In genomic region chr3:78846617-78847318, GRCm38 (mm10) we compare ENCODE assay signal across 13 mouse cellular contexts.
"Had no signal": no experiment of that assay in that cellular context is flagged by ENCODE, and none has a peak within 500 bp of the region (broad histone marks: within the 10 kb centered on the region; RNA-seq: fewer than 3 reads in every experiment).

No protein-coding gene starts in this region.

- H3K27ac ChIP-seq: left cerebral cortex, adult 2 months; liver, embryonic 13.5 days; stomach, postnatal 0 days had no signal

- H3K4me1 ChIP-seq: liver, embryonic 13.5 days had no signal

- H3K9me3 ChIP-seq: liver, embryonic 13.5 days had no signal

- DNase-seq: kidney, adult 11 months; kidney, adult 9 months; kidney, postnatal 14 days; kidney, postnatal 4 days; liver, embryonic 13.5 days; lung, adult 2 months; lung, postnatal 14 days; lung, postnatal 4 days; thymus, adult 2 months; thymus, postnatal 14 days; thymus, postnatal 4 days had no signal

- H3K27me3 ChIP-seq: liver, embryonic 13.5 days had no signal

- H3K9ac ChIP-seq: liver, embryonic 13.5 days had no signal

- H3K4me2 ChIP-seq: liver, embryonic 13.5 days had no signal

- H3K4me3 ChIP-seq: left cerebral cortex, adult 2 months; liver, embryonic 13.5 days had no signal

- H3K36me3 ChIP-seq: liver, embryonic 13.5 days had no signal
